Mouse (Mus musculus) mouse embryonic stem cell (cell line): ENCODE results near the gene Chchd4.

ENCODE experiments used
- in situ Hi-C, 2 experiments: fragments of 300-500 bp; cut with MboI; formaldehyde crosslinking; loops; 1 replicate in 1 of 2; 3 replicates in 1 of 2; pipeline ENCODE4 v1.14.3; 2019 to 2020; ENCODE audit warnings: low sequenced_read_pairs in 2 of 2, low pct_unique_long_range_greater_than_20kb in 1 of 2, mixed read lengths in 1 of 2; ENCODE audit not compliant: unreplicated experiment in 1 of 2

The Chchd4 gene

GRCm38 (mm10) chr6:91472868-91473804 is at the start of gene Chchd4, which contains the start of gene Tmem43:
Gene Chchd4 (minus strand): TSS chr6:91473546.
Gene Tmem43 (plus strand): TSS chr6:91473703.
- in situ Hi-C loops, result no loop called here

GRCm38 (mm10) chr6:91522816-91523215 is 49.5 kb upstream of the Chchd4 start:
- in situ Hi-C loops, result no loop called here

- in situ Hi-C loops, result no loop called here
Measured at GRCm38 (mm10) chr6:91518454-91519020, 45.2 kb upstream of the Chchd4 start.

- in situ Hi-C loops, result no loop called here
Measured at GRCm38 (mm10) chr6:91515545-91516449, 42.5 kb upstream of the Chchd4 start, which contains the start of the genes Xpc and Lsm3. Gene Xpc (minus strand): TSS chr6:91515888. Gene Lsm3 (plus strand): TSS chr6:91515928.

GRCm38 (mm10) chr6:91514737-91515362 is 41.5 kb upstream of the Chchd4 start:
- in situ Hi-C loops, result no loop called here

- in situ Hi-C loops, result no loop called here
Measured at GRCm38 (mm10) chr6:91514135-91514534, 40.8 kb upstream of the Chchd4 start.

GRCm38 (mm10) chr6:91510211-91510610 is 36.9 kb upstream of the Chchd4 start:
- in situ Hi-C loops, result no loop called here

GRCm38 (mm10) chr6:91509326-91509725 is 36.0 kb upstream of the Chchd4 start:
- in situ Hi-C loops, result no loop called here

GRCm38 (mm10) chr6:91508041-91508440 is 34.7 kb upstream of the Chchd4 start:
- in situ Hi-C loops, result no loop called here

- in situ Hi-C loops, result no loop called here
Measured at GRCm38 (mm10) chr6:91506036-91506435, 32.7 kb upstream of the Chchd4 start.

GRCm38 (mm10) chr6:91503302-91503701 is 30.0 kb upstream of the Chchd4 start:
- in situ Hi-C loops, result no loop called here

GRCm38 (mm10) chr6:91494526-91494925 is 21.2 kb upstream of the Chchd4 start:
- in situ Hi-C loops, result no loop called here

GRCm38 (mm10) chr6:91493053-91493452 is 19.7 kb upstream of the Chchd4 start:
- in situ Hi-C loops, result no loop called here

GRCm38 (mm10) chr6:91491004-91491403 is 17.7 kb upstream of the Chchd4 start:
- in situ Hi-C loops, result no loop called here

- in situ Hi-C loops, result no loop called here
Measured at GRCm38 (mm10) chr6:91489872-91490271, 16.5 kb upstream of the Chchd4 start.

GRCm38 (mm10) chr6:91488496-91489212 is 15.3 kb upstream of the Chchd4 start:
- in situ Hi-C loops, result no loop called here

- in situ Hi-C loops, result no loop called here
Measured at GRCm38 (mm10) chr6:91486736-91487453, 13.5 kb upstream of the Chchd4 start.
